Mouse (Mus musculus) ES-Bruce4 (cell line): ENCODE data around the gene Krt87.

Experiments used
- CTCF ChIP-seq: IDR thresholded peaks from one replicate; pipeline ENCODE4 v1.8.1; 2011; ENCODE audit warnings: low read depth, low read length
- POLR2A ChIP-seq: IDR thresholded peaks from one replicate; pipeline ENCODE4 v1.8.1; 2011; ENCODE audit warnings: low read length; ENCODE audit not compliant: insufficient read depth

DNA sequence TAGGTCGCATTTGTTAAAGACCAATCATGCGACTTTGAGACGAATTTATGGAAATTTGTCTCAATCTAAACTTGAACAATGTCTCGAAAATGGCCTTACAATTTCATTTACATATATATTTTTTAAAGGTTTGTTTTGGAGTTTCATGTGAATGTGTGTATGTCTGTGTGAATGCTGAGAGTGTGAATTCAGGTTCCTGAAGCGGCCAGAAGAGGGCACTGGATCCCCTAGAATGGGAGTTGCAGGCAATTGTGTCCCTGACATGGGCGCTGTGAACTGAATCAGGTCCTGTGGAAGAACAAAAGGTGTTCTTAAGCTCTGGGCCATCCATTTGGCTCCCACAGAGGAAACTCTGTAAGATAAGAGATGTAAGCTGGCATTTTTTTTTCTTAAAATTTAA is 17.3 kb upstream of the Krt87 start:
- TF ChIP-seq POLR2A (no peak), CTCF (peak; percentile 21)
